Mouse (Mus musculus) spleen, postnatal 4 days (tissue): Measurements from ENCODE around the gene Lrrc28.

ENCODE experiments used
- DNase-seq, 2 experiments: peaks; one replicate each; pipeline ENCODE4 v3.0.0; 2022; ENCODE audit warnings: low spot score in 2 of 2

The Lrrc28 gene

DNA sequence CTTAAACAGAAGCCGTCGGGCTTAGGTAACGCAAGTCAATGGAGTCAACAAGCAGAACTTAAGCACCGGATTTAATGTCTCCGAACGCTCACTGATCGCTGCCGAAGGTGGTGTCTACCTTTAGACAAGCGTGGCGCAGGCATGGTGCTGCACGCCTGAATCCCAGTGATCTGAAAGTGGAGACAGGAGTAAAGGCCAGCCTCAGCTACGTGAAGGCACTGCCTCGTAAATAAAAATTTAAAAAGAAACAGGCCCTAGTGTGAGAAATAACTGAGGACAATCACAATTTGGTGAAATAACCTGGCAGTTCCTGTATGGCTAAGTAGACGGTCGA, 580 bp upstream of the Lrrc28 start:
- DNase-seq, result no peak

DNA sequence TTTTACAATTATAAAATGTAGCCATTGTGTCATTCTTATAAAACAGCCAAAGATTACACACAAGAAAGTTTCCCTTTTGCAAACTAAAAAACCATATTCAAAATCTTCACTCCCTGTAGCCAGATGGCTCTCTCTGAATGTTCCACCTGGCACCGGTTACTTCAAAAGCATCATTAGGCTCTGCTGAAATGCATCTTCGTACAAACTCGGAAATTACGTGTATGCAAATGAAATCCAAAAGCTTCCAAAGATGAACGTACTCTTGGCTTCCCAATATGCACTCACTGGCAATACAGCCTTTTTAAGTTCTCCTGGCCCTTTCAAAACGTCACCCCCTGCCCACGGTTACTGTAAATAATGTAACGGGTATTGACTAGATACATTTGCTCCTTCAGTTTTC, 777 bp downstream of the Lrrc28 start:
- no peak for DNase-seq

DNA sequence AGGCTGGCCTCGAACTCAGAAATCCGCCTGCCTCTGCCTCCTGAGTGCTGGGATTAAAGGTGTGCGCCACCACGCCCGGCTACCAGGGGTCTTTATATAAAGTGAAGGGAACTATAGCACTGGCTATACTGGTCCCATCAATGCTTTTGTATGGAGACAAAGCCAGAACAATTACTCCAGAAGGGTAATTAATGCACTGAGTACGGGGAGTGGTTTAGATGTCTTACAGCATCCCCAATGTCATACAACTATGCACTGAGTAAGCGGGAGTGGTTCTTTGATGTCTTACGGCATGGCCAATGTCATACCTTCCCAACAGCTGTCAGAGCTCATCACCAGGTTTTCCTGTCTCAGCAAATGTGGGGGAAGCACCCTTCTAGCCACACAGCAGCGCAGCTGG, 2.1 kb downstream of the Lrrc28 start:
- DNase-seq, result no peak

DNA sequence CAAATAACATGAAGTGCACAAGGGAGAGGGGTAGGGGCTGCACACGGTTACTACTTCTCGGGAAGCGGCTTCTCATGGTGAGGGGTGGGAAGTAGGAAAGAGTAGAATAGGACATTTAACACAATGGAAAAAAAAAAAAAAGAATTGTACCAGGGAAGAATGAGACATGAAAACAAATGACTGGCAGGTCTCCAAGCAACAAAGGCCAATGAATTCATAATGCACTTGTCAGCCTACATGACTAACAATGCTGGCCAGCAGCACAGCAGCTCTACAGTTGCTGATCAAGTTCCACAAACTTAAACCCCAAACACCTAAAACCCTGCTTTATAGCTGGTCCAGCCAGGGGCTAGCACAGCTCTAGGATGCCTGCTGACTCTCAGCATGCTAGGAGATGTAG, 6.1 kb downstream of the Lrrc28 start:
- DNase-seq, result no peak

DNA sequence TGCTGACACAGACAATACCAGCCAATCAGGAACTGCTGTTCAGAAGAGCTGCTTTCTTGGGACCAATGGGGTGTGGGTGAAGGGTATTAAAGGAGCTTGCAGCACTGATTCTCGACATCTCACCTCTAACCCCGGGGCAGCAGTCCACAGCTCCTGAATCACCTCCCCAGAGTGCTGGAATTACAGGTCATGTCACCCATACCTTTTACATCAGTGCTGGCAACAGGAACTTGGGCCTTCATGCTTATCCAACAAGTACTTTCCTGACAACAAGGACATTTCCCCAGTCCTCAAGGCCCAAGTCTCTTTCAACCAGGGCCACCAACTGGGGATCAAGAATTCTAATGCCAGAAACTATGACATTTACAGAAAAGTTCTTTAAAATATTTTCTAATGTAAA, 8.9 kb downstream of the Lrrc28 start:
- no peak for DNase-seq

DNA sequence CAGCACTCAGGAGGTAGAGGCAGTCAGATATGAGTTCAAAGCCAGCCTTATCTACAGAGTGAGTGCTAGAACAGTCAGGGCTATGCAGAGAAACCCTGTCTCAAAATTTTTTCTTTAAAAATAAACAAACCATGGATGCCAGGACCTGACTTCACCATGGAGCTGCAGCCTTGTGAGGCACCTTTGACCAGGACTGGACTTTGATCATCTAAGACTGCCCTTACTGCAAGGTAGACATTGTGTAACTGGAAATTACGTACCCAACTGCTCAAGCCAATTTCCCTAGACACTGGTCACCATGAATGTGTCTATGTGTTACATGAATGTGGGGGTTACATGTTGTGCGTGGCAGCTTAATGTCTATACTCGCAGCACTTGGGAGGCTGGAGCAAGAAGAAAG, 10.9 kb downstream of the Lrrc28 start:
- no peak for DNase-seq

DNA sequence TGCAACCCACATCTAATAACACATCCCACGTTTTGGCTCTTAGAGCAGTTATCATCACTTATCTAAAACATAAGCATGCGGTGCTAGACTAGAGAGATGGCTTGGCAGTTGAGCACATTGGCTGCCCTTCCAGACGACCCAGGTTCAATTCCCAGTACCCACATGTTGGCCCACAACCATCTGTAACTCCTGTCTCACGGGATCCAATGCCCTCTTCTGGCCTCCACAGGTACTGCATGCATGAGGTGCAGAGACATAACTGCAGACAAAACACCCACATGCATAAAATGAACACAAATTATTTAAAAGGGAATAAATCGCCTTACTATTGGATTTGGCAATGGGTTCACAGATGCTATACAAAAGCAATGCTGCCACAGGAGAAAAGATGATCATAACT, 12.7 kb downstream of the Lrrc28 start:
- no peak for DNase-seq

DNA sequence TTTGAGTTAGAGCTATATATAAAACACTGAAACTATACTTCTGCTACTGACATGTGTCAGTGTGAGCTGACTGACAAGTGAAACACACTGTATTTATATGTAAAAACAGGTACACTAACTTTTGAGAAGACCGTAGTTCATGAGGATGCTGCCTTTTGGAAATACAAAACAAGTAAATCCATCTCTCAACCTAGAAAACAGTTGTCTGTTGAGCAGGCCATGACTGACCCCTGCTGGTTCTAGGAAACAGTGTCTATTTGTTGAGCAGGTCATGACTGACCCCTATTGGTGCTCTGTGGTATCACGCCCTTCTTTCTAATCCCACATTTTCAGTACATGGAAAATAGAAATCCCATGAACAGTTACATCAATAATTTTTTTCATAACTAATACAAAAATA, 14.3 kb downstream of the Lrrc28 start:
- DNase-seq, result peak; percentile 58 to 76

DNA sequence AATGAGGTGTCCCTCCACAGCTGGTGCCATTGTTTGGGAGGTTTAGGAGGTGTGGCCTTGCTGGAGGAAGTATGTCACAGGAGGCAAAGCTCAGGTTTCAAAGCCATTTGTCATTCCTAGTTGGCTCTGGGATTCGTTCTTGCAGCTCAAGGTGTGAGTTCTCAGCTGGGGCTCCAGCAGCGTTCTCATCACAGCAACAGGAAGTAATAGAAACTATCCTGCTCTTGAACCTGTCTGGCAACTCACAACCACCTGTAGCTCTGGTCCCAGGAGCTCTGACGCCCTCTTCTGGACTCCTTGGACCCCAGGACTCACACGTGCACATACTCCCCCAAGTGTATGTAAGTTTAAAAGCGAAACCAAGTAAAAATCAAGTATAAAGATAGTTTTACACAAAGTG, 15.4 kb downstream of the Lrrc28 start:
- DNase-seq, result no peak

DNA sequence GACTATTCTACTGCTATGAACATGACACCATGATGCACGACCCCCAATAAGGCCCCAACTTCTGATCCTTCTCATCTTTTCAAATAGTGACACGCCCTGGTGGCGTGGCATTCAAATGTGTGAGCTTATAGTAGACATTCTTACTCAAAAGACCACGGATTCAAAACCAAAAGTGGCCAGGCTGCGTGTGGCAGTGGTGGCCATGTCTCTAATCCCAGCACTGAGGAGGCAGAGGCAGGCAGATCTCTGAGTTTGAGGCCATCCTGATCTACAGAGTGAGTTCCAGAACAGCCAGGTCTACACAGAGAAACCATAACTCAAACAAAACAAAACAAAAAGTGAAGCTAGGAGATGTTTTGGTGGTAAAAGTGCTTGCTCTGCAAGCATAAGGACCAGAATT, 18.4 kb downstream of the Lrrc28 start:
- DNase-seq, result no peak

DNA sequence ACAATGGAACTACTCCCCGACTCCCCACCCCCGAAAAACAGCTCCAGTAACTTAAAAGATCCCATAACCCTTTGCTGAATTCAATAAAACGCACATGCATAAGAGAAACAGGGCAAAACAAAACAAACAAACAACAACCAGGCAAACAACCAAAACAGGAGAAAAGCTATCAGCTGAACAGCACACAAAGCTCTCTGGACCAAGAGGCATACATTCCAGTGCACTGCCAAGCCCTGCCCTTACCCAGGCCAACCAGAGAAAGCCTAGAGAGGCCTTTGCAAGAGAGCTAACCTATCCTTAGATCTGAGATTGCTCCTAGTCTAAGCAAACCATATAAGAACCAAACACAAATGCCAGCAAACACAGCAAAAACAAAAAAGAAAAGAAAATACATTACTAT, 22.9 kb downstream of the Lrrc28 start:
- DNase-seq, result no peak

DNA sequence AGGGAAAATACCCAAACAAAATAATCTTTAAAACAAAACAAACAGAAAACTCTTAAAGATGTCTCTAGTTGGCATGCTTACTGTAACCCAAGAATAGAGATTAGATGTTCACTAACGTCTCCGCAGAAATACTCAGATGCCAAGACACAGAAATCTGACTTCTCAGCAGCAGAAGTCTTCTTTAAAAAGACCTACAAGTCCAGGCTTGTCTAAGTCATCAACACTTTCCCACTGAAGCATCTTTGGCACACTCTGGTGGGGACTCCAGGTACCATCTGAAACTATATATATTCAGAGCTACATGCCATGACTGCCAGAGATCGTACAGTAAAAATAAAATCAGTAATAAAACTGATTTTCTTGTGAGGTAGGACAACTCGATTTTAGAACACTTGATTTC, 25.2 kb downstream of the Lrrc28 start:
- no peak for DNase-seq

DNA sequence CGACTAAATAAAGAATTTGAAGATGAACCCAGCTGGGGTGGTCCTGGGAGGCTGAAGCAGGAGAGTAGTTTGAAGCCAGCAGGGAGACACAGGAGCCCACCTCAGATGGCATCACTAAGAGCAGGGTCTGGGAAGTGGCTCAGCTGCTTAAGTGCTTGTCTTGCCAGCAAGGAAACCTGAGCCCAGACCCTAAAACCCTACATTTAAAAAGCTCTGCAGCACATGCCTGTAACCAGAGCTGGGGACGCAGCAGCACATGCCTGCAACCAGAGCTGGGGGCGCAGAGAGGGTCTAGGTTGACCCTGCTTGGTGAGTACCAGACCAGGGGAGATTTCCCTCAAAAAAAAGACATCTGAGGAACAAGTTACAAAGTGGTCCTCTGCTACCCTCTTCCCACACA, 26.8 kb downstream of the Lrrc28 start:
- no peak for DNase-seq

DNA sequence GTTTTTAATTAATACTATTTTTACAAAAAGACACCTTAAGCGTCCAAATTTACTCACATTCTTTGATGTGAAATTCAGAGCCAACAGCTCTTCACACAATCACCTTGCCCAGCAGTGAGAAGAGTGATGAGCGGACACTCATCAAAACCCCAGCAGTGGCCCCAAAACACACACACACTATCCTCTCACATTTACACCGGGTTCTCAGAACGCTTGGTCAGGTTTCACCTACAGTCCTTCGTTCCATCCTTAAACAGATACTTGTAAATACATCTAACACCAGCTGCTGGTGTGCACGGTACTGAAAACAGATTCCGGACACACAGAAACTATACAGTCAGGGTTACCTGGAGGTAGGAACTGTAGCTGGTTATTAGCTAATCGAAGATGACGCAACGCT, 27.4 kb downstream of the Lrrc28 start:
- no peak for DNase-seq

DNA sequence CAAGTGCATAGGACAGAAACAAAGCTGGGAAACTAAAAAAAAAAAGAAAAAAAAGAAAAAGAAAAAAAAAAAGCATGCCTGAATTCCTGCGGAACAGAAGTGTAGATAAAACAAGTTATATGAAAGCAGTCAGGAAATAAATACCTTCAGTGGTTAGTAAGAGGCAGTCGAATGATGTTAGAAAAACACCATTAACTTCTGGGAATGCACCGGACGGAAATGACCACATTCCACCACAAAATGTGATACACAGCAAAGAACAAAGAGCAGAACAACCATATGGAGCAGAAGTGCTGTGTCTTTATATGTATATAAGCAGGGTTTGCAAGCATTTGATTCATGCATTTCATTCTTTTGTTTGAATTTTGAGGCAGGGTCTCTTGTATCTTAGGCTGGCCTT, 28.2 kb downstream of the Lrrc28 start:
- DNase-seq, result no peak

DNA sequence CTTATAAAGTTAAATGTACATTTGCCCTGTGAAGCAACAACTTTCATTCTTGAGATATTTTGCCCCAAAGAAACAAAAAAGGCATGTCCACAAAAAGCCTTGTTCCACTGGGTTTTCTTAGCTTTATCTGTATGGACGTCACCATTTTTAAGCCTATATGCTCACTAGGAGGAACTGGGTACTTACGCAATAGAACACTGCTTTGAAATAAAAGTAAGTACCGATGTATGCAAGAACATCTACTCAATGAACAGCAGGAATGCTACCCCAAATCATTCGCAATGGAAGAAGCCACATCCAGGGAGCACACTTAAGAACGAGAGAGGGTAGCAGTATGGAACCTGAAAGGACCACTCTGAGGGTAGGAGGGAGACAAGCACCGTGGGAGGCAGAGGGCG, 30.6 kb downstream of the Lrrc28 start:
- DNase-seq, result no peak

DNA sequence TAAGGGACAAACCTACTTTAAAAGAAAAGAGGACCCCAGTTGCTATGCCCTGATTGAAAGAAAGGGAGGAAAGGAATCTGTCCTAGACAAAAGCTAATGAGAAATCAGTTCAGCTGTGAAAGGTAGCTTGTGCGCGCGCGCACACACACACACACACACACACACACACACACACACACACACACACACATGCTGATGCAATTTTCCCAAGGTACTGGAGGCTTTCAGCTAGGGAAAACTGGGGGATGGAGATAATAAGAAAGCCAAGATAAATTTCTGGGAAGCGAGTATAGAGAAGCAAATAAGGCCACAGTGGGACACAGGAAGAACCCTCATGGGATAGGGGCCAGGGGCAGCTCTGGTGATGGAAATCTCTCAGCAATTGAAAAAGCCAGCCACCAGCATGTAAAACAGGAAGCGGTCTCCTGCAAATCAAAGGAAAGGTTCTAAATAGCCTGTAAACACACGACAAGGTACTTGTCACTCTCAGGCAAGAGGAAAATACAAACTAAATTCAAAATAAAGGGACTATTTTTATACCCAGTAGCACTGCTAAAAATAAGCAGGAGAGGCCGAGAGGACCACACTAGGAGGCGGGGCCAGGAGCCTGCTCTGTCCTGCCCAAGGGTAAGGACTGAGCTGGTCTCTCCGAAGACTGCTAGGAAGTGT, 31.1 kb downstream of the Lrrc28 start:
- DNase-seq, result no peak

DNA sequence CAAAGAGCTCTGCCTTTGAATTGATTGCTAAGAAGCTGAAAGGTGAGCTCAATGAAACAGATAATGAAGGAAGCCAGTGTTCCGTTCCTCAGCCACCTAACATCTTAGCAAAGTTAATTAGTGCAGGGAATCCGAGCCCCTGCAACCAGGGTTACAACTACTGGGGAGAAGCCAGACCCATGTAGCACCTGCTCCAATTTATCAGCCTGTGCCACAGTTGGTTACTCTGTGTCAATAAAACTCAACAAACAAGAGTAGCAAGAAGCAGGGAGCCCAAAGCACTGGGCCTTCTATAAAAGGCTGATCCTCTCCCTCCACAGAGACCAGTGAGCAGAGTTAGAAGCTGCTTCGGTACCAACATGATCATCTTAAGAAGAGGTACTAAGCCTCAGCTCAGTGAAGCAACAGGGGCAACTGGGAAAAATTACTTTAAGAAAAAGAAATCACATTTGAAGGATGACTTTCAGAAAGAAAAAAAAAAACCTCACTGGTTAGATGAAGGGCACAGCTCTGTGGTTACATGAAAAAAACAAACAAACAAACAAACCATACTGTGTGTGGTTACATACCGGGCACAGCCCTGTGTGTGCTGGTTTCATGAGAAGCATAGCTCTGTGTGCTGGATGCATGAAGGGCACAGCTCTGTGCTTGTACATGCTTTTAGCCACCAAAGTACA, 36.6 kb downstream of the Lrrc28 start:
- no peak for DNase-seq

DNA sequence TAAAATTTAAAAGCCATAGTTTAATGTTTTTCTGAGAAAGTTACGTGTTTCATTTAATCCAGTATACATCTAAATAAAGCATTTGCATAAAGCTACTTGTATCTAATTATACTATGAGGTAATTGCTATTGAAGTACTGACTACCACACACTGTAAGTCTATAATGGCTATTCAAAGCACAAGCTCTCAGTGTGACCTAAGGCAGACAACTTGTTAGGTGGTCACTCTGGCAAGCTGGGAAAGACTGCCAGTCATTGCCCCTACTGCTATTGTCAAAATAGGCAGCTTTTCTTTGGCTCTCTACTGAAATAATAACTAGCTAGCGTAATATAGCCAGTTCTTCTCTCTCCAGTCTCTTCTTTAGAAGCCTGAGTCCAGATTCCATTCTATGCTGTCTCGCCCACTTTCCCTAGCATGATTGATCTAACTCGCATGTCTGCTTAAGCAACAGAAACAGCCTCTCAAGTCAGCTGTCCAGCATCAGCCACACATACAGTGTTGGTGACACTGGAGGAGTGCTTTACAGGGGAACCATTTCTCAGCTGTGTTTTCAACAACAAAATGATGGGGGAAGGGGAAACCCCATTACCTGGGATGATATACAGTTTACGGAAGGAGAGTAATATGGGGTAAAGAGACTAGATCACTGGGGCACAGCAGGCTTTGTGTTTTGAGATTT, 37.3 kb downstream of the Lrrc28 start:
- no peak for DNase-seq

DNA sequence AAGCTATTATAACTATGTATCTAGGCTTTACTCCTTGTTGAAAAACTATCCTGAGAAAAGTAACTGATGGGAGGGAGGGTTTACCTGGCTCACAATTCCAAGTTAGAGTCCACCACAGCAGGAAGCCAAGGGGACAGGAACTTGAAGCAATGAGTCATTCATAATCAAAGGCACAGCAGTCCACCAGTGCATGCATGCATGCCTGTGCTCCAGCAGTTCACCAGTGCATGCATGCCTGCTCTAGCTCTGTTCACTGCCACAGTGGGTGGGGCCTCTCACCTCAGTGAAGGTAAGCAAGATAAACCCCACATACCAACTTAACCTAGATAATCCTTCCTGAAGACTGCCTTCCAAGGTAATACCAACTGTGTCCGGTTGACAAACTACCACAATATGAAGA, 38.8 kb downstream of the Lrrc28 start:
- no peak for DNase-seq

DNA sequence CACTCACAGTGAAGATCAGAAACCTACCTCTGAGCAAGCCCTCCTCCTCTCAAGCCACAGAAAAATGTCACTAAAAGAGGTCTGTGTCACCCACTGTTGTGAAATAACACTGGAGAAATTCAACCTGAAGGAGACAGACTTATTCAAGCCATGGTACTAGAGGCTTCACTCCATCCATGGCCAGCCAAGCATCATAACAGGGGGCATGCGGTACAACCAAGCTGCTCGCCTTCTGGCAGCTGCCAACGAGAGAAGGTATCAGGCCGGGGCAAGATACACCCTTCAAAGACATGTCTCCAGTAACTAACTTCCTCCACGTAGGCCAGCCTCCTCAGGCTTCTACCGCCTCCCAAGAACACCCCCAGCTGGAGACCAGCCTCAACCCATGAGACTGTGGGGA, 40.0 kb downstream of the Lrrc28 start:
- DNase-seq, result no peak

DNA sequence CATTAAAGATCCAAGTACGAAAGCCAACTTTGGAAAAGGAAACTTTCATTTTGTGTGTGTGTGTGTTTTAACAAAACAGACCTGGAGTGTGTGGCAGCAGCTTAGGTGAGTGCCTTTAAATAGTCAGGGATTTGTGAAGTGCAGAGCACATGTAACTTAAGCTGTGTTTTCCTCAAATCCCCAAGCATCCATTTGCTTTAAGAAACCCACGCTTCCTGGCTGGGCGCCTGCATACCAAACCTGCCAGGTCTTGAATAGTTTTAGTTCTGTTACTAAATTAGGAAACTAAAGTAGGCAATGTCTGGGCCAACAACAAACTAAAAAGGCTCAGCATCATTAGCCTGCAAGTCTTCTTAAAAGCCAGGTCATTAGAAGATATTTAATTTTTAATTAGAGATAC, 47.0 kb downstream of the Lrrc28 start:
- DNase-seq, result no peak

DNA sequence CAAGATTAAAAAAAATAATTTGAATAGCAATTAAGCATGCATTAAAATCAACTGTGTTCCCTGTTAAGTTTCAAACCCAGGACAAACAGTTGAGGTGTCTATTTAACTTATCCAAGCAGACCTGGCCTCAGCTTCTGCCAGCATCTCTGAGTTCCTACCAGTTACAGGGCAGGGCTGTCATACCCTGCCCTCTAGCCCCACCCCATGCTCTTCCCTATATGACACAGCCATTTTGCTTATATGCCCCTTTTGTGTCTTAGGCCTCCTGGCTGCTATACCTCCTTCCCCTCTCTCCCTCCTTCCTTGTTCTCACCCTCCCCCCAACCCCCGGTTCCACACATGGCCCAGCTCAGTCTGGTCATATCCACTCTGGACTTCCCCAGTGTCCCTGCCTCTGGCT, 48.1 kb downstream of the Lrrc28 start:
- DNase-seq, result no peak

DNA sequence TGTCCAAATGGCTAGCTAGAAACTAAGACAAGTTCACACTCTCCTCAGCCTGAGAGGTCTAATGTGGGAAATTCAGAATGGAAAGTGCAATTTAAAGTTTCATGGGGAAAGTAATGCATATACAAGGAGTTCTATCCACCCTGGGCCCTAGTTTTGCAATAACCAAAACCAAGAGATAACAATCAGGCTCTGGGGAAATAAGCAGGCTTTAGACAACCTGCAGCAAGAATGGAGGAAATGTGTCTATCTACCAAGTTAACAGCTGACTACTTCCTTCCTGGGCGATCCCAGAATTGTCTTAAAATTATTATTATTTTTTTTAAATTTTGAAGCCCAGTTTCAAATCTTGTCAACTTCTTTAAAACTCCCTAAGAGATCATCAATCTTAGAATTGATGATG, 48.7 kb downstream of the Lrrc28 start:
- DNase-seq, result no peak
